Mouse (Mus musculus) heart, postnatal 0 days (tissue): ENCODE measurements around the gene Ybx2. TPM values are rescaled to one million over a fixed set of nuclear protein-coding genes. Genes with fewer than 3 reads are reported as not detected.
"Not testable (repeated sequence)": the region's sequence is repeated elsewhere in the genome, so short reads cannot be mapped to it uniquely, and the experiment has no call there.

Experiments
- ATAC-seq: fragments of 200-750 bp; cut with Nextera tagmentation; 2 replicates; pipeline ENCODE4 v1.8.0; 2017; ENCODE audit warnings: low read depth, moderate number of reproducible peaks, moderate library complexity; ENCODE audit not compliant: insufficient read depth
- DNase-seq: peaks from one replicate; pipeline ENCODE4 v3.0.0-alpha.2; 2016; ENCODE audit warnings: low spot score
- H3K27ac ChIP-seq: fragments of 300-500 bp; sonication (generic); 2 replicates; pipeline ENCODE4 v1.5.1; 2014; ENCODE audit warnings: low read depth, mild to moderate bottlenecking
- H3K27me3 ChIP-seq: fragments of 300-500 bp; sonication (generic); 2 replicates; pipeline ENCODE4 v1.6.1; 2014; ENCODE audit warnings: low read length, mixed read lengths; ENCODE audit not compliant: control insufficient read depth, insufficient read depth
- H3K36me3 ChIP-seq: fragments of 300-500 bp; sonication (generic); replicated peaks from 2 replicates; pipeline ENCODE4 v1.6.1; 2014; ENCODE audit warnings: low read length, mixed read lengths; ENCODE audit not compliant: control insufficient read depth, insufficient read depth
- H3K4me1 ChIP-seq: fragments of 300-500 bp; sonication (generic); 2 replicates; pipeline ENCODE4 v1.6.1; 2014; ENCODE audit warnings: antibody characterized with exemption; ENCODE audit not compliant: control insufficient read depth, insufficient read depth
- H3K4me2 ChIP-seq: fragments of 300-500 bp; sonication (generic); 2 replicates; pipeline ENCODE4 v1.6.1; 2014; ENCODE audit warnings: low read depth, mild to moderate bottlenecking, low read length, moderate library complexity
- H3K4me3 ChIP-seq: fragments of 300-500 bp; sonication (generic); 2 replicates; pipeline ENCODE4 v1.5.1; 2014; ENCODE audit warnings: low read depth, low read length
- H3K9ac ChIP-seq: fragments of 300-500 bp; sonication (generic); replicated peaks from 2 replicates; pipeline ENCODE4 v1.6.1; 2014; ENCODE audit warnings: low read depth, low read length, mixed read lengths
- H3K9me3 ChIP-seq: fragments of 300-500 bp; sonication (generic); replicated peaks from 2 replicates; pipeline ENCODE4 v1.6.1; 2016; ENCODE audit warnings: low read length; ENCODE audit not compliant: control insufficient read depth
- CTCF ChIP-seq: IDR thresholded peaks from 2 replicates; pipeline ENCODE4 v1.5.1; 2016; ENCODE audit warnings: antibody characterized with exemption, control low read depth, low read depth
- EP300 ChIP-seq: IDR thresholded peaks from 2 replicates; pipeline ENCODE4 v1.6.1; 2016; ENCODE audit warnings: antibody characterized with exemption, low read depth
- WGBS: fragments of 180-500 bp; shearing (Covaris S2); extraction: QIAGEN DNeasy Blood & Tissue Kit; methylation state at CpG from one replicate; pipeline ENCODE4 v1.1.7; 2014; 5-methylcytosine and 5-hydroxymethylcytosine counted together
- polyA plus RNA-seq: library from polyadenylated mRNA; unstranded; fragments of >200 nt; fragmentation: Nextera tagmentation; extraction: Ambion mirVana; gene quantifications from 2 replicates; pipeline ENCODE4 v1.2.1, GENCODE M21; 2015
- total RNA-seq: library from RNA; depleted of rRNA; stranded (reverse); fragments of >200 nt; gene quantifications from 2 replicates; pipeline ENCODE4 v1.2.3, GENCODE M21; 2014; ENCODE audit warnings: low replicate concordance

The Ybx2 gene
- total and polyA plus RNA-seq, 2 experiments from 2014 or later, result 4.9 to 25.6 TPM

DNA sequence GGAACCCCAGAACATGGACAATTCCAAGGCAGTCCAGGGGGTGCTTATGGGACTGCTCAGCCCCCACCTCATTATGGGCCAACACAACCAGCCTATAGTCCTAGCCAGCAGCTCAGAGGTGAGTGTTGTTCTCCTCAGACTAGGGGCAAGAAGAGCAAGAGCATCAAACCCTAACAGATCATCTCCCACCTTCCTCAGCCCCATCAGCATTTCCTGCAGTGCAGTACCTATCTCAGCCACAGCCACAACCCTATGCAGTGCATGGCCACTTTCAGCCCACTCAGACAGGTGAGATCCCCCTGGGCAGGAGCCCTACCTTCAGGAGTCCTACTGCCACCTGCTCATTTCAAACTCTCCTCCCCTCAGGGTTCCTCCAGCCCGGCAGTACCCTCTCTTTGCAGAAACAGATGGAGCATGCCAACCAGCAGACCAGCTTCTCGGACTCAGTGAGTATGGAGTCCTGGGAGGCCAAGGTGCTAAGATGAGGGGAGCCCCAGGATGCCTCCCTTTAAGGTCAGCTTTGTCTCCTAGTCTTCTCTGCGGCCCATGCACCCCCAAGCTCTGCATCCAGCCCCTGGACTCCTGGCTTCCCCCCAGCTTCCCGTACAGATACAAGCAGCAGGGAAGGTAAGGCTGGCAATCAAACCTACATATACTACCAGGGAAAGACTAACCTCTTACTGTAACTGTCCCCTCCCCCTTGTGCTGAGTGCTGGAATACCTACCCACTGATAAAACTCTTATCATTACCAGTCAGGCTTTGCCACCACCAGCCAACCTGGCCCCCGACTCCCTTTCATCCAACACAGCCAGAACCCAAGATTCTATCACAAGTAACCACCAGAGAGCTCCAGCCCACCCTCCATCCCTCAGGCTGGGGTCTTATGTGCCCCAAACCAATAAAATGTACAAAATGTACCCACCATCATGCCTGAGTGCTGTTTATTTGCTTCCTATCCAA, 19.6 kb upstream of the Ybx2 start:
- no peak for TF ChIP-seq EP300
- no peak for TF ChIP-seq CTCF
- Histone ChIP-seq H3K36me3 (peaks cover 61% of the 10 kb centered on the region), H3K27me3 (no peaks in the 10 kb centered on the region), H3K4me3 (no peak overlapping the region), H3K27ac (no peak overlapping the region), H3K4me1 (peaks cover 24% of the 10 kb centered on the region), H3K9me3 (no peaks in the 10 kb centered on the region), H3K9ac (no peak overlapping the region), H3K4me2 (no peak overlapping the region)
- DNase-seq (no peak), ATAC-seq (no peak)
- 50% methylated on average over 5 of the region's 5 CpGs for WGBS

DNA sequence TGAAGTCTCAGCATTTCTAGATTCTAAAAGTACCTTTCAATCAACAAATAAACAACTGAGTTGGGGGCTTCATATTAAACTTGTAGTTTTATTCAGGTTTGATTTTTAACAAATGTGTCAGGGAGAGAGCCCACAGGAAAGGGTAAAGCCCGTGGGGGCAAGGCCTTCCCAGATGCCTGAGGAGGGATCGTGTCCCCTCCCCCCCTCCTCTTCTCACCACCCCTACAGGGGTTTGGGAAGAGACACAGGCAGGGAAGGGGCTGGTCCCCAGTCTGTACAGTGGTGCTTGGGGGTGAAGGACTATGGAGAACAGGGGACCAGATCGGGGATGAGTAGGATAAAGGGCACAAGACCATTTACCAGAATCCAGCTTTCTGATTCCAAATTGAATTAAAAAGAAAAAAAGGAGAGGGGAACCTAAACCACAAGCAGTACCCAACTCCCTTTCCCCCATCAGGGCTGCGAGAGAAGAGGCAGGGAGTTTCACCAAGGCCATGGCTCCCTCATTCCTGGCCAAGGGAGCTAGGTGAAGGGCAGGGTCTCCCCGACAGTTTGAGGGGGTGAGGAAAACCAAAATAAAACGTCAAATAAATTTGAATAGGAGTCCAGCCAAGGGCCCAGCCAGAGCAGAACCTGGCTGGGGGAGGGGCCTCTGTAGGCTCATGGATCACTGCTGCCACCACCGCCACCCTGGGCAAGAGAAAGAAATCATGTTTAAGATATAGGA, 18.8 kb upstream of the Ybx2 start:
- not testable (repeated sequence) for H3K27ac ChIP-seq, H3K9ac ChIP-seq, H3K4me3 ChIP-seq, H3K9me3 ChIP-seq, H3K4me2 ChIP-seq, H3K27me3 ChIP-seq, DNase-seq, ATAC-seq
- H3K4me1 ChIP-seq, result peaks cover 24% of the 10 kb centered on the region
- H3K36me3 ChIP-seq, result peaks cover 52% of the 10 kb centered on the region
- WGBS, result 53% methylated on average over 7 of the region's 7 CpGs

DNA sequence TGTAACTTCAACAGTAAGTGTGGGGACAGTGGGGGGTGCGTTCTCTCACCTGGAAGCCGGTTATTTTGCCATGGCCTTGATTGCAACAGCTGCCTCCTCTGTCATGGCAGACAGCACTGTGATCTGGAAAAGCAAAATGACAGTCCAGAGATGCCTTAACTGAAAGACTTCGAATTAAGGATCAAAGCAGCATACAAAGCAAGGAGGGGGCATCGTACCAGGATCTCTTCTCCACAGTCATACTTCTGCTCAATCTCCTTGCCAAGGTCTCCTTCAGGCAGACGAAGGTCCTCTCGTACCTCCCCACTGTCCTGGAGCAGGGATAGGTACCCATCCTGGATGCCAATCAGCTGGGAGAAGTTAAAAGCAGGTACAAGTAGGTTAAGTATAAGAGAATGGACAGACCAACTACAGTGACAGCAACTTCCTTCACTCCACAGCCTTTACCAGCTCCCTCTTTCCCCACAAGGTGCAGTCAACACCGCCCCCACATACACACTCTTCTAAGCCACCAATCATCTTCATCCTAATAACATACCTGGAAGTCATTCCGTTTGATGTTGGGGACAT, 18.1 kb upstream of the Ybx2 start:
- TF ChIP-seq EP300 (no peak), CTCF (no peak)
- Histone ChIP-seq H3K36me3 (peaks cover 46% of the 10 kb centered on the region), H3K9me3 (no peaks in the 10 kb centered on the region), H3K4me1 (peaks cover 24% of the 10 kb centered on the region), H3K4me3 (no peak overlapping the region), H3K4me2 (no peak overlapping the region), H3K9ac (no peak overlapping the region), H3K27me3 (no peaks in the 10 kb centered on the region), H3K27ac (no peak overlapping the region)
- WGBS, result 80% methylated on average over 8 of the region's 8 CpGs
- ATAC-seq, result no peak
- no peak for DNase-seq

DNA sequence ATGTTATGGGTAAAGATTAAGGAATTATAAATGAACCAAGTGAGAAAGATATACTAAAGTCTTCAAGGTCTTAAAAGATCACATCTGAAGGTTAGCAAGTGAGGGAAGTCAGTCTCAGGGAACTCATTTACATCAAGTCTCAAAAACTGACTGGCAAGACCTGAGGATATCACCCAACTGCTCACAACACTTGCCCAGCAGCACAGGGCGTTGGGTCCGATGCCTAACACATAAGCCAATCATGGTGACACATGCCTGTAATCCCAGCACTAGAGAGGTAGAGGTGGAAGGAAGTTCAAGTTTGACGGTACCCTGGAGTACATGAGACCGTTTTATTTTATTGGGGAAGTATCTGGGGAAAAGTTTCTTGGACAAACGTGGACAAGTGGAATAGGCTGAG, 17.5 kb upstream of the Ybx2 start:
- Histone ChIP-seq H3K27me3 (no peaks in the 10 kb centered on the region), H3K9me3 (no peaks in the 10 kb centered on the region), H3K9ac (no peak overlapping the region), H3K4me2 (no peak overlapping the region), H3K4me3 (no peak overlapping the region), H3K36me3 (peaks cover 43% of the 10 kb centered on the region), H3K4me1 (peaks cover 24% of the 10 kb centered on the region), H3K27ac (no peak overlapping the region)
- ATAC-seq (no peak), DNase-seq (no peak)
- WGBS, result 79% methylated on average over 5 of the region's 5 CpGs
- TF ChIP-seq EP300 (no peak), CTCF (no peak)

DNA sequence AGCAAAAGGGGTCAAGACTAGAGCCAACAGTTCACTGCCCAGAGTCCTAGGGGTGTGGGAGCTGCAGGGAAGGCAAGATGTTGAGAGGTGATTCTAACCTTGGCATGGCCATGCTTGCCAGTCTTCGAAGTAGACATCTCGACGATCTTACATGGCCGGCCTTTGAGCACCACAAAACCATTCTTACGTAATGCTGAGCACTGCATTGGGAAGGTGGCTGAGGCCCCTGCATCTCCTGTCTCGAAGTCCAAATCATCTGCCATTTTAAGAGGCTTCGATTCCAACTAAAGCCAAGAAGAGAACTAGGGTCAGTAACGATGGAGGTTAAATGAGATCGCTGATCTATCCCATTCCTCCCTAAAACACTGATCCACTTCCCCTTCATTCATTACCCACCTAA, 16.5 kb upstream of the Ybx2 start:
- Histone ChIP-seq H3K36me3 (peaks cover 43% of the 10 kb centered on the region), H3K4me1 (peaks cover 20% of the 10 kb centered on the region), H3K9ac (peak overlapping the region; percentile 93; the same call in 1 of the 2 replicates)

More for the DNA sequence above, 16.5 kb upstream of the Ybx2 start:
- peak overlapping the region; percentile 99 for H3K27ac ChIP-seq
- TF ChIP-seq EP300, result no peak
- no peak for TF ChIP-seq CTCF
- H3K4me3 ChIP-seq, result peak overlapping the region; percentile 87
- 78% methylated on average over 9 of the region's 9 CpGs for WGBS
- DNase-seq (no peak), ATAC-seq (no peak)
- no peaks in the 10 kb centered on the region for H3K27me3 ChIP-seq
- peak overlapping the region; percentile 99 for H3K4me2 ChIP-seq
- no peaks in the 10 kb centered on the region for H3K9me3 ChIP-seq
